Mouse (Mus musculus) right cerebral cortex, adult 2 months (tissue): ENCODE data around the gene Elane.
"Not testable (repeated sequence)": the region's sequence is repeated elsewhere in the genome, so short reads cannot be mapped to it uniquely, and the experiment has no call there.

ENCODE experiments used
- DNase-seq, 2 experiments: peaks; one replicate each; pipeline ENCODE4 v3.0.0; 2021 to 2022; ENCODE audit warnings: low spot score in 2 of 2

The Elane gene

DNA sequence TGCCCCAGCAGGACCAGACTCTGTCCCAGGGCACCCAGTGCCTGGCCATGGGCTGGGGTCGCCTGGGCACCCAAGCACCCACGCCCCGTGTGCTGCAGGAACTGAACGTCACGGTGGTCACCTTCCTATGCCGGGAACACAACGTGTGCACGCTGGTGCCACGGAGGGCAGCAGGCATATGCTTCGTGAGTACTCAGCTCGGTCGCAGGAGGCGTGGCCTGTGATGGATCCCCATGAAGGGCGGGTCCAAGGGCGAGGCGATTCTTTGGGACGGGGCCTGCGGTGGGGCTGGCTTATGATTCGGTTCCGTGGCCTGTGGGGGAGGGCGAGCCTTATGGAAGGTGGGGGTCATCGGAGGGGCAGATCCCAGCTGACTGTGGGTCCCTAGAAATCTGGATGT is 4.1 kb upstream of the Elane start:
- no peak for DNase-seq

DNA sequence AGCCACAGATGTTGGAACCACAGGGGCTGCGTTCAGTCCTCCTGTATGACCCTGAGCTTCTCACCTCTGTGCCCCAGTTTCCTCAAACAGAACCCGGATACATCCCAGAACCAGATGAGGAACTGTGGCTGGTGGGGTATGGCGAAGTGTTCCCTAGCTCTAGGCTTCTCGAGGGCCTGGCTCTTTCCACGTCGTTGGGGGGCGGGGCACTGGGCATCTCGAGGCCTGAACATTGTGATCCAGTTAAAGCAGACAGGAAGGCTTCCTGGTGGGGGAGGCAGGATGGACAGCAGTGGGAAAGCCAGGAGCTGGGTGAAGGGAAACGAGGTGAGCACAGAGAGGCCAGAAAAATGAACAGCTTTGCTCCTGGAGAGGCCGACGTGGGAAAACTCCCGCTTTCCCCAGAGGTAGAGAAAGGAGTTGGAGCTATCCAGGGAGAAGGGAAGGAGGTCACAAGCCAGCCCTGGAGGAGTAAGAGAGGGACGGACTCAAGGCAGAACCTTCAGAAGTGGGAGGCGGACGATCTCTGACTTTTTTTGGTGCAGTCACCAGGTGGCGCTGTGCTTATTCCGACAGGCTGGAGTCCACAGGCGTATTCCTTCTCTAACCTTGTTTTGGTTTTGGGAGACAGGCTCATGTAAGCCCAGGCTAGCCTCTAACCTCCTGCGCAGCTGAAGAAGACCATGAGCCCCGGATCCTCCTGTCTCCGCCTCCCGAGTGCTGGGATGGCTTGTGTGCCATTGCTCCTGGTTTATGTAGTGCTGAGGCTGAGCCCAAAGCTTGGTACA is 2.6 kb upstream of the Elane start:
- DNase-seq: peak; percentile 83 to 89

DNA sequence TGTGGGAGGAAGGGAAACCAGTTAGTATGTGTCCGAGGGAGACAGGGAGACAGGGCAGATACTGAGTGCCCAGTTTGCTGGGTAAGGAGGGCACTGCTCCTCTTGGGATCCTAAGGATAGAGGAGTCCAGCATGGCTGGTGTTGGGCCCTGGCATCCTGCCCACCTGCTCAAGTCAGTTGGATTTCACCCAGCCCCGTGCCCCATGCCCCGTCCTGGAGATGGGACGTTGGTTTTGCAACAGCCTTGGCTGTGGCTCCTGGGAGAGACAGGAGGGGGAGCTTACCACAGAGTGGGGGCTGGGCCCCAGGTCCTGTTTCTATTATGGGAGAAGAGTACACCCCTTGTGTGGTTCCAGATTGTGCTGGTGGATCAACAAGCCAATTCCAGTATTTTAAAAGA is 1.6 kb upstream of the Elane start:
- no peak for DNase-seq

DNA sequence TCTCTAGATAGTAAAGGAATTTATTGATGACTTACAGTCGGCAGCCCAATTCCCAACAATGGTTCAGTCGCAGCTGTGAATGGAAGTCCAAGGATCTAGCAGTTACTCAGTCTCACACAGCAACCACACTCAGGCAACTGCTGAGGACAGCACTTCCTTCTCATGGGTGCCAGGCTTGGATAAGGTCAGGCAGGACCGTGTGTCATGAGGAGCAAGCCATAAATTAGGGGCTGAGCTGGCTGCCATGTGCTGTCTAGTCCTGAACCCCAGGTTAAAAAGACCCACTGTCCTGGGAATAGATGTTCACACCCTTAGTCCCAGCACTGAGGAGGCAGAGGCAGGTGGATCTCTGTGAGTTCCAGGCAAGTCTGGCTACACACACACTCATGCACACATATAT is 1.1 kb upstream of the Elane start:
- not testable (repeated sequence) for DNase-seq

DNA sequence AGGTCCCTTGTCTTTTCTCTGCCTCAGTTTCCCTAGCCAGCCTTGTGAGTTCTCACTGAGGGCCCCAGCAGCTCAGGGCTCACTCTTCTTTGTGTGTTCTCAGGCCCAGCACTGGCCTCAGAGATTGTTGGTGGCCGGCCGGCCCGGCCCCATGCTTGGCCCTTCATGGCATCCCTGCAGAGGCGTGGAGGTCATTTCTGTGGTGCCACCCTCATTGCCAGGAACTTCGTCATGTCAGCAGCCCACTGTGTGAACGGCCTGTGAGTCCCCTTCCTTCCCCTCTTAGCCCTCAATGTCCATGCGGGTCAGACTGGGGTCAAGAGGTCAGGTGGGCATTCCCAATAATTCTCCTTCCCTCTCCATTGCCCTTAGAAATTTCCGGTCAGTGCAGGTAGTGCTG is 564 bp downstream of the Elane start:
- no peak for DNase-seq

DNA sequence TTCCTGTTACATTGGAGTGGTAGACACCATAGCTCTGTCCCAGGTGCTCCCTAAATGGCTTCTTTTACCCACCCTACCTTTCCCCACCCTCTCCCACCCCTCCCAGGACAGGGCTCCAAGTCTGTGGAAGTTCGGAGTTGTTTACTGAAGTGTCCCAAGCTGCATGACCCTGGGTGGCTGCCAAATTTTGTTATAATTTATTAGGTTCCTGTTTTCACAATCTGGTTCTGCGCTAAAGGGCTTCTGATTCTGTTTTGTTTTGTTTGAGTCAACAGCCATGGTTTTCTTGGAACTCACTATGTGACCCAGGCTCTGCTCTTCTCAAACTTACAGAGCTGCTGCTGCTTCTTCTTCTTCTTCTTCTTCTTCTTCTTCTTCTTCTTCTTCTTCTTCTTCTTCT is 3.3 kb downstream of the Elane start:
- no peak for DNase-seq

DNA sequence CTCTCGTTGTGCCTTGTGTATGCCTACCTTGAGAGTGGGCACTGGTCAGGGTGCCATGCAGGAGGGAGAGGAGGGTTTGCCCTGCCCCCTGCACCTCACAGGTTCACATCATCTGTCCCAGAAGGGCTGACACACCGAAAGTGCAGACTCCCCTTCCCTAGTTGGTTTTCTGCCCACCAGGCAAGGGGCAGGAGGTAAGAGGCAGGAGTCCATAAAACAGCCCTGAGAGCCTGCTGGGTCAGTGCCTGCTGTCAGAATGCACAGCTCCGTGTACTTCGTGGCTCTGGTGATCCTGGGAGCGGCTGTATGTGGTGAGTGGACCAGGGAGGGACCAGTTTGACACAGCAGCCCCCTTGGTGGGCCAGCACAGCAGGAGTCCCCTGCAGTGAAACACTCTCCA is 4.6 kb downstream of the Elane start, which contains the start of gene Cfd:
Cfd (plus strand) TSS at position 184 of the 400 bp plus-strand sequence.
- DNase-seq: no peak

DNA sequence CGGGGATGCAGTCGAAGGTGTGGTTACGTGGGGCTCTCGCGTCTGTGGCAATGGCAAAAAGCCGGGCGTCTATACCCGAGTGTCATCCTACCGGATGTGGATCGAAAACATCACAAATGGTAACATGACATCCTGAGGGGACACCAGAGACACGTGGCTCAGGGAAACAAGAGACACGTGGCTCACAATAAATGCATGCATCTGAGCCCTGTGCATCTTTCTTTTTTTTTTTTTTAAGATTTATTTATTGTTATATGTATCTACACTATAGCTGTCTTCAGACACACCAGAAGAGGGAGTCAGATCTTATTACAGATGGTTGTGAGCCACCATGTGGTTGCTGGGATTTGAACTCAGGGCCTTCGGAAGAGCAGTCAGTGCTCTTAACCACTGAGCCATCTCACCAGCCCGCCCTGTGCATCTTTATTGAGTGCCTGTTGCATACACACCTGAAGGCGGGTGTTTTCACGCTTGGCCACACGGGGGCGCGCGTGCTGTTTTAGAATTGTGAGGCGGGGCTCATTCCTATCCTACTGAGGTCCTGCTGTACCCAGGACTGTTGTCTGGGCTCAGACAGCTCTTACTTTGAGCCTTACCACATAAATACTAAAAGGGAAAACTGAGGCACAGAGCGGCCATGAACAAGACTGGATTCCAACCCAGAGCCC is 6.5 kb downstream of the Elane start:
- DNase-seq: peak; percentile 79 to 84

DNA sequence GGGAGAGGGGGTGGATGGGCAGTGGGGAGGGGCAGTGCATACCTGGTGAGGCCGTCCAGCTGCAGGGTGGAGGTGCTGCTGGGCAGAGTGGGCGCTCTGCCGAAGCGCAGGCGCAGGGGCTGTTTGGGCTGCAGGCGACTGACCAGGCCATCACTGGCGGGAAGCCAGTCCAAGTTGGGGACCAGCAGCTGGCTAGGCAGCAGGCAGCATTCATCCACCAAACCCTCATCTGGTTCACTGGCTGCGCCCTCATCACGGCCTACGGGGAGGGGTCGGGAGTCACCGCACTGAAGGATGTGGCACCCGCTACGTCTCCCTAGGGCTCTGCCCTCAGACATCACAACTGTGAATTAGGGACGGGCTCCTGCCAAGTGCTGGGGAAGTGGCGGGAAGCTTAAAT is 10.3 kb downstream of the Elane start:
- no peak for DNase-seq

DNA sequence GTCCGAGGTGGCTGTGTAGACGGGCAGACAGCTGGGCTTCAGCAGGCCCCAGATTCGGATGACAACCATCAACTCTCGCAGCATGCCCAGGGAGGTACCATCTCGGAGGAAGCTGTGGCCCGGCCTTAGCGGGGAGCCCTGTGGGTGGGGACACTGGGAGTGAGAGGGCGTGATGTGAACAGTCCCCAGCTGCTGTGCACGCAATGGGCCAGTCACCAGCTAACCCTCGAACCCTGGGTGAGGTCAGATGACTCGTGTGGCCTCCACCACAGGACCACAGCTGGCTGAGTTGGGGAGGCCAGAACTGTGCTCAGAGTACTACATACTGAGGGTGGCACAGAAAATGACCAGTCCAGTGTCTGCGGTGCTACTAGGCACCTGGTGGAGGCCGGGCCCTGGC is 10.8 kb downstream of the Elane start:
- DNase-seq: no peak

DNA sequence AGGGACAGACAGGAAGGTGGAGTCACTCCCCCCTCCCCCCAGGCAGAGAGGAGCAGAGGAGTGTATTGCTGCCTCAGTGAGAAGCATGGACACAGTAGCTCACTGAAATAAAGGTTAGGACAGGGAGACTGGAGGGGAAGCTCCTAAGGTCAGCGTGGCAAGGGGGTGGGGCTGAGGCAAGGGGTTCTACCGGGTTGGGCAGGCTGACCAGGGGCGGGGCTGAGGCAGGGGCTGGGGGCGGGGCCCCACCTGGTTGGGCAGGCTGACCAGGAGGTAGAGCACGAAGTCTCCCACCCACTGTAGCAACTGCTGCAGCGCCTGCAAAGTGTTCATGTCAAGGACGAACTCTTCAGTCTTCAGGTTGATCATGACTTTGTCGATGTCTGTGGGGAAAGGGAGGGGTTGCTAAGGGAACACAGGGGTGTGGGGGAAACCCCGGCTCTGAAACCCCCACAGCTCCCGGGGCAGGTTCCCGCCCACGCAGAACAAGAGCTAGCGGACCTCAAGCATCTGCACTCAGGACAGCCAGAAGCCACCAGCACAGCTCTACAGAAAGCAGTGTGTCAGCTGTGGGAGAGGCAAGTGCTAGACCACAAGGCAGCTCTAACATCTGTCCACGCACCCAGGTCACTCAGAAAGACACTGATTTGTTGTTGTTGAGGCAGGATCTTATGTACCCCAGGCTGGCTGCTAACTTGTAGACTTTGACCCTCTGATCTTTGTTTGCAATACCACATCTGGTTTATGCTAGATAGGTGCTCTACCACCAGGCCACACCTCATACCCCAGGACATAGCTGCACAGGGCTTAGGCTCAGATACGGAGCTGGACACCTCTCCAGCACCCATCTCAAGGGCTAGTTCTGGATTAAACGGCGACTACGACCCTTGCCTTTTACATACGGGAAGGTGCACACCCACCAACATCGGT is 11.5 kb downstream of the Elane start:
- no peak for DNase-seq

DNA sequence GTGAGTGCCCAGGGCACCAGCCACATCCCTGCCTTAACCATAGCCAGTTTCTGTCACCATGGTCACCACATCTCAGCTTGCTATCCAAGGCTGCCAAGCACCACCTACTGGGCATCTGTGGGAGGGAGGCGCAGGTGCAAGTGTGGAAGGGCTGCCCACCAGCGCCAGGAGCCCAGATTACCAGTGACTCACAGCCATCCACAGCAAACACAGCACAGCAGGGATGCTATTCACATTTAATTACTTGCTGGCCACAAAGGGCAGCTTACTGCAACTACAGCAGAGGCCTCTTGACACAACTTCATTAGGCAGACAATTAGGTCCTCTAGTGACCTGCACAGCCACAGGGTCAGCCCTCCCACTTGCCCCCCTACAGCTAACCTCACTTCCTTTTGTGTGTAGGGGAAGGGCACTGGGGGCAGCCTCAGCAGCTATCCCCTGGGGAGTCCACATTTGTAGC is 14.9 kb downstream of the Elane start:
- DNase-seq: peak; percentile 86 to 92

DNA sequence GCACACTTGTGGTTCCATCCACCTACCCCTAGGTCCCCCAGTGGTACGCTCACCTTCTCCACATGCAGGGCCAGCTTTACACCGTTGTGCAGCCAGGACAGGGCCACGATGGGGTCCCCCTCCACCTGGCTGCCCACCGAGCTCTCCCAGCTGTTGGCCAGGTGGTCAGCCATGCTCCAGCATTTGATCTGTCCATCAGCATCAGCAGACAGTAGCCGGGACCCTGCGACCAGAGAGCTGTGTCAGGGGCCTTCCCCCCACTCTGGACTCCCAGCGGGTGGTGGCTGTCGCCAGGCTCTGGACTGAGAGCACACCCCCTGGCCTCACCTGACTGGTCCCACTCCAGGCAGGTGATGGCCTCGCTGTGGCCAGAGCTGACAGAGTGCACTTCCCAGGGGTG is 20.7 kb downstream of the Elane start:
- DNase-seq: no peak

DNA sequence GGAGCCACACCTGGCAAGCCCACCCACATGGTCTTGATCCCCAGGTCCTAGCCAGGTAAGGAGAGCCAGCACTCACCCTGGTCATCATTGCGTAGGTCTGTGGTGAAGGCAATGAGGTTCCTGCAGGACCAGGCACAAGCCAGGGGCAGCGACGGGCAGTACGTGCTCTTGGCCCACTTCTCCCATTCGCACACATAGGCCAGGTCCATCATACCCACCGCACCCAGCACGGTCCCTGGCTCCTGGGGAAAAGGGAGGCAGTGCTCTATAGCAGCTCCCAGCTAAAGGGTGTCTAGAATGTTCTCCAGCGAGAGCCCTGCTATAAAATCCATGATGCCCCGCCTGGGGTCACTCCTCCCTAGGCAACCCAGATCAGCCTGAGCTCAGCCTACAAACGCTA is 21.4 kb downstream of the Elane start:
- no peak for DNase-seq

DNA sequence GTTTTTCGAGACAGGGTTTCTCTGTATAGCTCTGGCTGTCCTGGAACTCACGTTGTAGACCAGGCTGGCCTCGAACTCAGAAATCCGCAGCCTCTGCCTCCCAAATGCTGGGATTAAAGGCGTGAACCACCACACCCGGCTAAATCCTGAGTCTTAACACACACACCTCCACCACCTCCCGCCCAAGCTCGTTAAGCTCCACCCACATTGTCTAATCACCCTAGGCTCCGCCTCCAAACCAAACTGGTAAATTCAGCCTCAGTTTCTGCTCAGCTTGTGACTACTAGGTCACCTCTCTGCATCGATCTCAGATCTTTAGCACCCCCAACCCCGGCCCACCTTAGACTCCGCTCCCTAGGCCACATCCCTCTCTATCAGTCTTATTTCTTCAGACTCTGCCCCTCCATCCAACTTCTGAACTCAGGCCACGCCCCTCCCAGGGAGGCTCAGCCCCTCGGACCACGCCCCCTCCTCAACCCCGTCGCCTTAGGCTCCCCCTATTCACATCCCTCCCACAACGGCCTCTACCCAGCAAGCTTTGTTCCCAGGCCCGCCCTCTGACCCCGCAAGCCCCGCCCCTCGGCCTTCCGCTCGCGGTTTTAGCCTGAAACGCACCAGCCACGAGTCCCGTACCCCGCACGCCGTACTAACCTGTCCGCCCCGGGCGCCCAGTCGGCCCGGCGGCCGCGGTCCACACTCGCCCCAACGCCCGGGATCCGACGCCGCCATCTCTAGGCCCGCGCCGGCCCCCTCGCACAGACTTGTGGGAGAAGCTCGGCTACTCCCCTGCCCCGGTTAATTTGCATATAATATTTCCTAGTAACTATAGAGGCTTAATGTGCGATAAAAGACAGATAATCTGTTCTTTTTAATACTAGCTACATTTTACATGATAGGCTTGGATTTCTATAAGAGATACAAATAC is 22.4 kb downstream of the Elane start, which contains the start of gene Med16:
Med16 (minus strand) TSS at position 757 of the 925 bp plus-strand sequence.
- DNase-seq: peak; percentile 92 to 95

DNA sequence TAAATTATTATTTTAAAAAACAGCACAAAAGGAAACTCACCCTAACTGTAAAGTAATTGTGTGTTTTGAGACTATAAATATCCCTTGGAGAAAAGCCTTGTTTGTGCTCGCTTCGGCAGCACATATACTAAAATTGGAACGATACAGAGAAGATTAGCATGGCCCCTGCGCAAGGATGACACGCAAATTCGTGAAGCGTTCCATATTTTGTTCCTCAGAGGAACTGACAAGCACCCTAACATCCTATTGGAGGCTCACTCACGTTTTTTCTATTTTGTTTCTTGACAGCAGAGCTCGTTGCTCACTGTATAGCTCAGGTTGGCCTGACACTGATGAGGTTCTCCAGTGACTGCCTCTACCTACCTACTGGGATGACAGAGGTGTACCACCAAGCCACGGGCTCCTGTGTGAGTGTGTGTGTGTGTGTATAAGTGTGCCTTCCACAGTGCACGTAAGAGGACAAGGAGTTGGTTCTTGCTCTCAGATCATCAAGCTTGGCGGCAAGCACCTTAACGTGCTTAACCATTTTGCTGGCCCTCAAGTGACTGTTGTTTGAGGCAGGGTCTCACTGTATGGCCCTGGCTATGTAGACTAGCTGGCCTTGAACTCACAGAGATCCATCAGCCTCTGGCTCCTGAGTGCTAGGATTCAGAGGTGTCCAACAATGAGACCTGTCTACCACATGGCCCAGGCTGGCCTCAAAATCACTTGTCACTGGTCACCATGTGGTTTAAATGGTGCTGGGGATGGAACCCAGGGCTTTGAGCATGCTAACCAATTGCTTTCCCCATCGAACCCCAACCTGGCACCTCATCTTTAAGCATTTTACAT is 23.3 kb downstream of the Elane start:
- DNase-seq: peak in 1 of 2 experiments; percentile 59

DNA sequence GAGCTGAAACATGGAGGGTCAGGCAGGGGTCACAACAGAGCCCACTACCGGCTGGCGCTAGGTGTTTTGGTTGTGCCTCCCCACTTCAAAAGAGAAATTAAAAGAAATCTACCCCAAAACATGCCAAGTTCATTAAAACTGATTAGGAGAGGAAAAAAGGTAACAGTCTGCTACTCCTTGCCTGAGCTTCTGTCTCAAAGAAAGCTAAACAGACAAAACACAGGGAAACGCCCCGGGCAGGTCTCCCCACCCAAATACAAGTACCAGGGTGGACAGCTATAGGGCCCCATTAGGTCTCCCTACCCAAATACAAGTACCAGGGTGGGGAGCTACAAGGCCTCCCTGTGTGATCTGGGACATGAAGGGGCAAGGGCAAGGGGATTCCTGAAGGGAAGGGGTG is 24.5 kb downstream of the Elane start, which contains the start of gene Gm26602:
Gm26602 (plus strand) TSS at position 301 of the 400 bp plus-strand sequence.
- DNase-seq: no peak

DNA sequence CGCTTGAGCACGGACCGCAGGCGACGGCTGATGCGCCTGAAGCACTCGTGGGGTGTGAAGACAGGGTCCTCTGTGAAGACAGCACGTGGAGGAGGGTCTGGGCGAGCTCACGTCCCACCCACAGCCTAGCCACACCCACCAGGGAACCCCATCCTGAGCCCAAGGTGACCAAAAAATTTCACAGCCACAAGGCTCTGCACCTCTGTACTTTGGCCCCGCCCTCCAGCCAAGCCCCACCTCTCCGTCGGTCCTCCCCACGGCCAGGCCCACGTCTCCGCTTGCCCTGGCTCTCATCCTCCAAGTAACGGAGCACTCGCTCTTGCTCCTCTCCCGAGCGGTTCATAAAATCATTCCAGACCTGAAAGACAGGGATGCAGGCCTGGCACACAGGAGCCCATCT is 26.4 kb downstream of the Elane start:
- no peak for DNase-seq

DNA sequence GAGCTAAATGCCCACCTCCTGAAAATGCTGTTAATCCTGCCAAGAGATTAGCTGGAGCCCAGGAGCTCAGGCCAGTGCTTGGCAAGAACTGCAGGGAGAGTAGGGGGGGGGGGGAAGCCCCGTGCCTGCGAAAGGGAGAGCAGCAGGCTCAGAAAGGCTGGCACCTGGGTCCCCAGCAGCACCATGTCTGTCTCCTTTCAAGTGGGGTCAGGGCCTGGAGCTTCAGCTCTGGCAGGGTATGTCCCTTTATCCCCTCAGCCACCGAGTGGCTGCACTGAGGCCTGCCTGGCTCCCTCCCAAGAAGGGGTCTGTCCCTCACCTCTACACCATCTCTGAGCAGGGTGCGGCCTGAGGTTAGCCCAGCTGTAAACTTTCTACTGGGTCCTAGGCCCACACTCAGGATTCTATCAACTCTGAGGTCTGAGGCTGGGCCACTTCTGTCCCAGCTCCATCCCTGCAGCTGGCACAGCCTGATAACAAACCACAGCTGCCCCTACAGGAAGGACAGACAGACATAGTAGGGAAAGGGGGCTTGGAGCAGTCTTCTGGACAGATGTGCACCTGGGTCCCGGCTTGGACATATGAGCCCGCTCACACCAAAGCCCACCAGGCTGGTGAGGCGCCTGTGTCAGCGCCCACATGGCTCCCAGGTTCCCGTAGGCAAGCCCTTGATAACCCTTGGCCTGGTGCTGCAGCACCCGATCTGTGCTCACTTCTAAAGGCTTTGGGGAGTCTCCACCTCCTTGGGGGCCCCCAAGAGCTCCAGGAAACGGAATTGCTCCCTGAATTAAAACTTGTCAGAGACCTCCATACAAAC is 28.3 kb downstream of the Elane start:
- no peak for DNase-seq
